Mouse (Mus musculus) megakaryocyte, adult 5-6 weeks (primary cell): Measurements from ENCODE around the gene Tex264. TPM values are rescaled to one million over a fixed set of nuclear protein-coding genes. Genes with fewer than 3 reads are reported as not detected.

Source experiments
- ATAC-seq: 2 replicates; pipeline ENCODE4 v1.8.0; 2016; ENCODE audit warnings: mild to moderate bottlenecking, inconsistent platforms; ENCODE audit not compliant: poor library complexity, severe bottlenecking
- total RNA-seq, 2 experiments: library from RNA; stranded (forward) in 1 of 2; stranded (reverse) in 1 of 2; fragments of 153-499, 151-499 nt in 1 of 2; fragments of 221-1000, 200-1000 nt in 1 of 2; gene quantifications; 2 replicates each; pipeline versions ENCODE4 v1.2.3 to v1.2.4; 2015 to 2017

Tex264 gene
- total RNA-seq, 2 experiments from 2014 or later: 9.6 to 18.3 TPM

DNA sequence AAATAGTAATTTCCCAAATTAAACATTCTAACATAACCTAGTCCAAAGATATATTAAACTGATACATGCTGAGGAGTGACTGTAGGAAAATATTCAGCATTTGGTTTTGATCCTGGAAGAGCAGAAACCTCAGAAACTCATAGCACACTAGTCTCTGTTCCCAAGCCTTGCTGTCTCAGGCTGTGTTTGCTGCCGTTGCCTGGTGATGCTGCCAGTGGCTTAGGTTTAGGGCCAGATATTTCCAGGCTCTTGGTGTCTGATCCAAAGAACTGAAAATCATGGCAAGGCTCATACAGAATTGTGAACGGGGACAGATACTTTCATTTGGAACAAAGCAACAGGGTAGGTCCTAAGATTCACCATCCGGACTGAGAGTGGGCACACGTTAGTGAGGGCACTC, 75.0 kb downstream of the Tex264 start:
- ATAC-seq: no peak

Other genes with a start within 250 kb of the Tex264 start
- 1.4 and 4.8 TPM in 2 replicates for gene Acy1, start 247.6 kb downstream of the Tex264 start, total RNA-seq (2015)
- 3.5 and 4.8 TPM in 2 replicates for gene Acy1, start 247.6 kb downstream of the Tex264 start, total RNA-seq (2017)
- gene Abhd14b, start 238.5 kb downstream of the Tex264 start, total RNA-seq (2015): 7.7 and 8.2 TPM in 2 replicates
- 2.9 and 3.2 TPM in 2 replicates for gene Abhd14b, start 238.5 kb downstream of the Tex264 start, total RNA-seq (2017)
- gene Abhd14a, start 238.2 kb downstream of the Tex264 start, total RNA-seq (2015): 3.2 and 3.9 TPM in 2 replicates
- 2.2 and 4.2 TPM in 2 replicates for gene Abhd14a, start 238.2 kb downstream of the Tex264 start, total RNA-seq (2017)
- 1.5 and 2.9 TPM in 2 replicates for gene Pcbp4, start 232.6 kb downstream of the Tex264 start, total RNA-seq (2015)
- gene Pcbp4, start 232.6 kb downstream of the Tex264 start, total RNA-seq (2017): 2.4 and 4.0 TPM in 2 replicates
- gene Gpr62, start 220.0 kb downstream of the Tex264 start, total RNA-seq (2015): not detected in 2 replicates
- not detected in 2 replicates for gene Gpr62, start 220.0 kb downstream of the Tex264 start, total RNA-seq (2017)
- 3.6 and 6.3 TPM in 2 replicates for gene Rrp9, start 210.0 kb downstream of the Tex264 start, total RNA-seq (2015)
- gene Rrp9, start 210.0 kb downstream of the Tex264 start, total RNA-seq (2017): 10.0 and 16.0 TPM in 2 replicates
- gene Parp3, start 209.0 kb downstream of the Tex264 start, total RNA-seq (2015): 14.3 and 19.2 TPM in 2 replicates
- 26.7 and 29.7 TPM in 2 replicates for gene Parp3, start 209.0 kb downstream of the Tex264 start, total RNA-seq (2017)
- not detected in 2 replicates for gene Iqcf1, start 186.0 kb downstream of the Tex264 start, total RNA-seq (2015)
- gene Iqcf1, start 186.0 kb downstream of the Tex264 start, total RNA-seq (2017): not detected in 2 replicates
- not detected in 2 replicates for gene Iqcf5, start 171.4 kb downstream of the Tex264 start, total RNA-seq (2015)
- gene Iqcf5, start 171.4 kb downstream of the Tex264 start, total RNA-seq (2017): not detected in 2 replicates
- not detected in 2 replicates for gene Iqcf3, start 124.3 kb downstream of the Tex264 start, total RNA-seq (2015)
- not detected in 2 replicates for gene Iqcf3, start 124.3 kb downstream of the Tex264 start, total RNA-seq (2017)
- gene Iqcf4, start 114.9 kb downstream of the Tex264 start, total RNA-seq (2015): not detected in 2 replicates
- not detected in 2 replicates for gene Iqcf4, start 114.9 kb downstream of the Tex264 start, total RNA-seq (2017)
- gene Iqcf6, start 59.3 kb downstream of the Tex264 start, total RNA-seq (2015): not detected in 2 replicates
- gene Iqcf6, start 59.3 kb downstream of the Tex264 start, total RNA-seq (2017): not detected in 2 replicates
- not detected in 2 replicates for gene Grm2, start 29.8 kb downstream of the Tex264 start, total RNA-seq (2015)
- gene Grm2, start 29.8 kb downstream of the Tex264 start, total RNA-seq (2017): not detected in 2 replicates
- 5.5 and 6.5 TPM in 2 replicates for gene Rad54l2, start 103.3 kb upstream of the Tex264 start, total RNA-seq (2015)
- gene Rad54l2, start 103.3 kb upstream of the Tex264 start, total RNA-seq (2017): 6.3 and 14.4 TPM in 2 replicates
- gene Dcaf1, start 135.9 kb upstream of the Tex264 start, total RNA-seq (2015): 15.3 and 15.5 TPM in 2 replicates
- 11.8 and 31.3 TPM in 2 replicates for gene Dcaf1, start 135.9 kb upstream of the Tex264 start, total RNA-seq (2017)
- gene Rbm15b, start 201.5 kb upstream of the Tex264 start, total RNA-seq (2015): 10.6 and 11.4 TPM in 2 replicates
- gene Rbm15b, start 201.5 kb upstream of the Tex264 start, total RNA-seq (2017): 13.6 and 14.1 TPM in 2 replicates
- gene Manf, start 206.1 kb upstream of the Tex264 start, total RNA-seq (2015): 220 and 229 TPM in 2 replicates
- 186 and 189 TPM in 2 replicates for gene Manf, start 206.1 kb upstream of the Tex264 start, total RNA-seq (2017)